Mouse (Mus musculus): ENCODE measurements around the gene Gm49403. TPM values are rescaled to one million over a fixed set of nuclear protein-coding genes. Genes with fewer than 3 reads are reported as not detected.
A peak's percentile ranks its signal among the peaks of the same experiment; 100 is the strongest.

The Gm49403 gene
- total RNA-seq, 2 experiments from 2014 or later, result not detected

GRCm38 (mm10) chr19:8897865-8898495 lies 14.2 kb downstream of the Gm49403 start, which contains the start of gene Ganab:
Gene Ganab, plus strand, starts transcription at chr19:8898071.
- intact Hi-C loops (cut with DNase I), result loop anchor here (5.0 kb wide), 1 partner anchor 56 kb away; no protein-coding TSS in a partner anchor
- peak; percentile 94 to 98 for DNase-seq (ENCODE audit: extremely low spot score in 1 of 2, low spot score in 2 of 2)

- intact Hi-C loops (cut with DNase I), result loop anchor here (5.0 kb wide), 1 partner anchor 56 kb away; no protein-coding TSS in a partner anchor
These were observed 14.8 kb downstream of the Gm49403 start for GRCm38 (mm10) chr19:8898576-8898975.

GRCm38 (mm10) chr19:8899079-8899478 lies 15.3 kb downstream of the Gm49403 start:
- DNase-seq (ENCODE audit: extremely low spot score in 1 of 2, low spot score in 2 of 2), result no peak
- intact Hi-C loops (cut with DNase I), result loop anchor here (5.0 kb wide), 1 partner anchor 57 kb away; no protein-coding TSS in a partner anchor

More at GRCm38 (mm10) chr19:8898576-8898975, 14.8 kb downstream of the Gm49403 start:
- DNase-seq (ENCODE audit: extremely low spot score in 1 of 2, low spot score in 2 of 2), result no peak

GRCm38 (mm10) chr19:8903412-8903811 lies 19.7 kb downstream of the Gm49403 start:
- intact Hi-C loops (cut with DNase I), result no loop called here
- DNase-seq (ENCODE audit: extremely low spot score in 1 of 2, low spot score in 2 of 2), result no peak

GRCm38 (mm10) chr19:8908531-8908930 lies 24.8 kb downstream of the Gm49403 start:
- DNase-seq (ENCODE audit: extremely low spot score in 1 of 2, low spot score in 2 of 2), result no peak
- intact Hi-C loops (cut with DNase I), result no loop called here

- DNase-seq (ENCODE audit: extremely low spot score in 1 of 2, low spot score in 2 of 2), result no peak
- intact Hi-C loops (cut with DNase I), result loop anchor here (5.0 to 10.0 kb wide), 2 partner anchors 85 to 157 kb away; partner anchors contain the start of genes AC129217.1 and Nxf1
These were observed 28.1 kb downstream of the Gm49403 start for GRCm38 (mm10) chr19:8911810-8912209.

GRCm38 (mm10) chr19:8914212-8914611 lies 30.5 kb downstream of the Gm49403 start:
- DNase-seq (ENCODE audit: extremely low spot score in 1 of 2, low spot score in 2 of 2), result no peak
- intact Hi-C loops (cut with DNase I), result loop anchor here (5.0 to 10.0 kb wide), 2 partner anchors 87 to 159 kb away; partner anchors contain the start of genes AC129217.1 and Nxf1

- no peak for DNase-seq (ENCODE audit: extremely low spot score in 1 of 2, low spot score in 2 of 2)
- intact Hi-C loops (cut with DNase I), result loop anchor here (10.0 kb wide), 1 partner anchor 164 kb away; the partner anchor contains the start of gene Nxf1
These were observed 35.3 kb downstream of the Gm49403 start for GRCm38 (mm10) chr19:8919000-8919399.

GRCm38 (mm10) chr19:8919684-8920072 lies 35.9 kb downstream of the Gm49403 start:
- intact Hi-C loops (cut with DNase I), result loop anchor here (10.0 kb wide), 1 partner anchor 165 kb away; the partner anchor contains the start of gene Nxf1
- no peak for DNase-seq (ENCODE audit: extremely low spot score in 1 of 2, low spot score in 2 of 2)

- peak; percentile 90 to 97 for DNase-seq (ENCODE audit: extremely low spot score in 1 of 2, low spot score in 2 of 2)
- intact Hi-C loops (cut with DNase I), result no loop called here
These were observed 36.5 kb downstream of the Gm49403 start, which contains the start of gene B3gat3 for GRCm38 (mm10) chr19:8920073-8920736. Gene B3gat3, plus strand, starts transcription at chr19:8920374.

- DNase-seq (ENCODE audit: extremely low spot score in 1 of 2, low spot score in 2 of 2), result no peak
- intact Hi-C loops (cut with DNase I), result no loop called here
These were observed 37.1 kb downstream of the Gm49403 start for GRCm38 (mm10) chr19:8920836-8921291.

GRCm38 (mm10) chr19:8921741-8922140 lies 38.0 kb downstream of the Gm49403 start:
- no peak for DNase-seq (ENCODE audit: extremely low spot score in 1 of 2, low spot score in 2 of 2)
- intact Hi-C loops (cut with DNase I), result no loop called here

- peak in 1 of 2 experiments; percentile 40 for DNase-seq (ENCODE audit: extremely low spot score in 1 of 2, low spot score in 2 of 2)
- intact Hi-C loops (cut with DNase I), result no loop called here
These were observed 43.0 kb downstream of the Gm49403 start for GRCm38 (mm10) chr19:8926766-8927165.

GRCm38 (mm10) chr19:8927891-8928525 lies 44.3 kb downstream of the Gm49403 start:
- no peak for DNase-seq (ENCODE audit: extremely low spot score in 1 of 2, low spot score in 2 of 2)
- intact Hi-C loops (cut with DNase I), result no loop called here

- peak in 1 of 2 experiments; percentile 36 for DNase-seq (ENCODE audit: extremely low spot score in 1 of 2, low spot score in 2 of 2)
- intact Hi-C loops (cut with DNase I), result no loop called here
These were observed 45.0 kb downstream of the Gm49403 start for GRCm38 (mm10) chr19:8928689-8929223.

GRCm38 (mm10) chr19:8929224-8930088 lies 45.7 kb downstream of the Gm49403 start, which contains the start of the genes Rom1 and Eml3:
Gene Rom1, minus strand, starts transcription at chr19:8929356.
Gene Eml3, plus strand, starts transcription at chr19:8929552.
- intact Hi-C loops (cut with DNase I), result no loop called here
- DNase-seq (ENCODE audit: extremely low spot score in 1 of 2, low spot score in 2 of 2), result peak in 1 of 2 experiments; percentile 92

GRCm38 (mm10) chr19:8930117-8930516 lies 46.4 kb downstream of the Gm49403 start:
- intact Hi-C loops (cut with DNase I), result no loop called here
- DNase-seq (ENCODE audit: extremely low spot score in 1 of 2, low spot score in 2 of 2), result no peak

- intact Hi-C loops (cut with DNase I), result no loop called here
- DNase-seq (ENCODE audit: extremely low spot score in 1 of 2, low spot score in 2 of 2), result no peak
These were observed 47.0 kb downstream of the Gm49403 start for GRCm38 (mm10) chr19:8930771-8931170.
